Mouse (Mus musculus): ENCODE results near the gene Tmem106a. TPM values are rescaled to one million over a fixed set of nuclear protein-coding genes. Genes with fewer than 3 reads are reported as not detected.
"Not testable (repeated sequence)": the region's sequence is repeated elsewhere in the genome, so short reads cannot be mapped to it uniquely, and the experiment has no call there.

Tmem106a gene
- total and polyA plus RNA-seq, 3 experiments, result 2.8 to 15.5 (median 3.4) TPM

GRCm38 (mm10) chr11:101615380-101615779 lies 33.3 kb downstream of the Tmem106a start:
- intact Hi-C loops (cut with DNase I), result no loop called here
- Histone ChIP-seq H3K27me3 (ENCODE audit: control insufficient read depth, insufficient read depth, low read length) (0 out of 2 replicates have a peak, but pooled peaks cover 3% of the 10 kb centered on the region), H3K4me1 (ENCODE audit: control insufficient read depth, insufficient read depth, low read length) (no peaks in the 10 kb centered on the region), H3K79me2 (replicated peaks; ENCODE audit: control insufficient read depth, insufficient read depth, low read length) (no peaks in the 10 kb centered on the region), H3K4me3 (no peak overlapping the region), H3K9ac (ENCODE audit: low read depth, low read length) (no peak overlapping the region), H3K36me3 (ENCODE audit: control insufficient read depth, insufficient read depth, low read length) (no peaks in the 10 kb centered on the region), H3K27ac (no peak overlapping the region)
- no peak for TF ChIP-seq POLR2A (IDR thresholded peaks at IDR 0.05; ENCODE audit: insufficient read depth, low read depth, low read length)
- no peak for TF ChIP-seq EP300 (IDR thresholded peaks at IDR 0.05; ENCODE audit: insufficient read depth, low read depth, low read length)
- no peak for TF ChIP-seq CTCF (IDR thresholded peaks at IDR 0.05)
- DNase-seq, result no peak
- 58% methylated on average over 6 of the region's 6 CpGs for WGBS

- no peak for DNase-seq
- Histone ChIP-seq H3K27me3 (ENCODE audit: control insufficient read depth, insufficient read depth, low read length) (0 out of 2 replicates have a peak, but pooled peaks cover 3% of the 10 kb centered on the region), H3K36me3 (ENCODE audit: control insufficient read depth, insufficient read depth, low read length) (no peaks in the 10 kb centered on the region), H3K79me2 (replicated peaks; ENCODE audit: control insufficient read depth, insufficient read depth, low read length) (no peaks in the 10 kb centered on the region), H3K27ac (no peak overlapping the region), H3K9ac (ENCODE audit: low read depth, low read length) (no peak overlapping the region), H3K4me3 (no peak overlapping the region), H3K4me1 (ENCODE audit: control insufficient read depth, insufficient read depth, low read length) (no peaks in the 10 kb centered on the region)
- intact Hi-C loops (cut with DNase I), result no loop called here
- TF ChIP-seq CTCF (IDR thresholded peaks at IDR 0.05) (no peak), EP300 (IDR thresholded peaks at IDR 0.05; ENCODE audit: insufficient read depth, low read depth, low read length) (no peak), POLR2A (IDR thresholded peaks at IDR 0.05; ENCODE audit: insufficient read depth, low read depth, low read length) (no peak)
- 75% methylated on average over 8 of the region's 8 CpGs for whole genome bisulfite sequencing
These were observed 34.1 kb downstream of the Tmem106a start for GRCm38 (mm10) chr11:101616104-101616503.

GRCm38 (mm10) chr11:101616948-101617767 lies 35.1 kb downstream of the Tmem106a start:
- H3K4me3 ChIP-seq, result no peak overlapping the region
- no peaks in the 10 kb centered on the region for H3K36me3 ChIP-seq (ENCODE audit: control insufficient read depth, insufficient read depth, low read length)
- no peaks in the 10 kb centered on the region for H3K4me1 ChIP-seq (ENCODE audit: control insufficient read depth, insufficient read depth, low read length)
- WGBS, result 26% methylated on average over 18 of the region's 18 CpGs
- no peak overlapping the region for H3K9ac ChIP-seq (ENCODE audit: low read depth, low read length)
- H3K27ac ChIP-seq, result no peak overlapping the region
- 0 out of 2 replicates have a peak, but pooled peaks cover 3% of the 10 kb centered on the region for H3K27me3 ChIP-seq (ENCODE audit: control insufficient read depth, insufficient read depth, low read length)
- intact Hi-C loops (cut with DNase I), result no loop called here
- DNase-seq, result no peak
- no peaks in the 10 kb centered on the region for H3K79me2 ChIP-seq (replicated peaks; ENCODE audit: control insufficient read depth, insufficient read depth, low read length)
- no peak for TF ChIP-seq EP300 (IDR thresholded peaks at IDR 0.05; ENCODE audit: insufficient read depth, low read depth, low read length)
- TF ChIP-seq POLR2A (IDR thresholded peaks at IDR 0.05; ENCODE audit: insufficient read depth, low read depth, low read length), result no peak
- no peak for TF ChIP-seq CTCF (IDR thresholded peaks at IDR 0.05)

GRCm38 (mm10) chr11:101617849-101618248 lies 35.8 kb downstream of the Tmem106a start:
- Histone ChIP-seq H3K79me2 (replicated peaks; ENCODE audit: control insufficient read depth, insufficient read depth, low read length) (no peaks in the 10 kb centered on the region), H3K27ac (no peak overlapping the region), H3K4me3 (no peak overlapping the region), H3K36me3 (ENCODE audit: control insufficient read depth, insufficient read depth, low read length) (no peaks in the 10 kb centered on the region), H3K9ac (ENCODE audit: low read depth, low read length) (no peak overlapping the region), H3K27me3 (ENCODE audit: control insufficient read depth, insufficient read depth, low read length) (0 out of 2 replicates have a peak, but pooled peaks cover 3% of the 10 kb centered on the region), H3K4me1 (ENCODE audit: control insufficient read depth, insufficient read depth, low read length) (no peaks in the 10 kb centered on the region)
- DNase-seq, result no peak
- intact Hi-C loops (cut with DNase I), result no loop called here
- 16% methylated on average over 8 of the region's 8 CpGs for WGBS
- no peak for TF ChIP-seq EP300 (IDR thresholded peaks at IDR 0.05; ENCODE audit: insufficient read depth, low read depth, low read length)
- TF ChIP-seq CTCF (IDR thresholded peaks at IDR 0.05), result no peak
- no peak for TF ChIP-seq POLR2A (IDR thresholded peaks at IDR 0.05; ENCODE audit: insufficient read depth, low read depth, low read length)

GRCm38 (mm10) chr11:101618596-101618995 lies 36.6 kb downstream of the Tmem106a start:
- 84% methylated on average over 3 of the region's 3 CpGs for WGBS
- Histone ChIP-seq H3K27ac (no peak overlapping the region), H3K4me3 (no peak overlapping the region), H3K9ac (ENCODE audit: low read depth, low read length) (no peak overlapping the region), H3K36me3 (ENCODE audit: control insufficient read depth, insufficient read depth, low read length) (no peaks in the 10 kb centered on the region), H3K79me2 (replicated peaks; ENCODE audit: control insufficient read depth, insufficient read depth, low read length) (no peaks in the 10 kb centered on the region), H3K4me1 (ENCODE audit: control insufficient read depth, insufficient read depth, low read length) (no peaks in the 10 kb centered on the region), H3K27me3 (ENCODE audit: control insufficient read depth, insufficient read depth, low read length) (0 out of 2 replicates have a peak, but pooled peaks cover 3% of the 10 kb centered on the region)
- TF ChIP-seq CTCF (IDR thresholded peaks at IDR 0.05) (no peak), POLR2A (IDR thresholded peaks at IDR 0.05; ENCODE audit: insufficient read depth, low read depth, low read length) (no peak), EP300 (IDR thresholded peaks at IDR 0.05; ENCODE audit: insufficient read depth, low read depth, low read length) (no peak)
- DNase-seq, result no peak
- intact Hi-C loops (cut with DNase I), result no loop called here

GRCm38 (mm10) chr11:101620022-101620655 lies 38.1 kb downstream of the Tmem106a start:
- DNase-seq; H3K9ac ChIP-seq (ENCODE audit: low read depth, low read length); H3K4me1 ChIP-seq (ENCODE audit: control insufficient read depth, insufficient read depth, low read length); H3K79me2 ChIP-seq (replicated peaks; ENCODE audit: control insufficient read depth, insufficient read depth, low read length); H3K4me3 ChIP-seq; H3K27ac ChIP-seq; H3K27me3 ChIP-seq (ENCODE audit: control insufficient read depth, insufficient read depth, low read length); intact Hi-C loops (cut with DNase I); H3K36me3 ChIP-seq (ENCODE audit: control insufficient read depth, insufficient read depth, low read length): not testable (repeated sequence)
- 77% methylated on average over 11 of the region's 11 CpGs for WGBS
